Comparison of ENCODE assay signal across 12 mouse cellular contexts in the genomic region with DNA sequence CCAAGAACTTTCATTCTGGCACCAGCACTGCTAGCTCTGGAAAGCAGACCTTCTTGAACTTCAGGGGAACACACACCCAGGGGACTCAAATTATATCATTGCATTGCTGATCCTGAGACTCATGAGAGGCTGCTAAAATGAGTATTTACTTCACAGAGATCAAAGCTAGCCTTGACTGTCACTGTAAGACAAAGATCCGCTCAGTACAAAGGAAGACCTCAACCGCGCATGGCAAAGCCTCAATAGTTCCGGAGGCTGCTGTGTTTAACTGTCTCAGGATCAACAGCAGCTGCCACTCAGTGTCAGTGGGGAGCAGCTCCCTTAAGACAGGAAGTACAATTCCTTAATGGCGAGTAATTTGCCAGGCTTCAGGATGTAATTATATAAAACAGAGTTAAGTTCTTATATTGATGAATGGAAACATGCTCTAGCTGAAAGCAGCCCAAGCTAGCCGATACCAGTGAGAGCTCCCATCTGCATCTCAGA.
A peak's percentile ranks its signal among the peaks of the same experiment; 100 is the strongest.
DNase-seq lines count a peak whose midpoint lies in the region; ATAC-seq lines count a peak whose summit lies in the region.
"Had no signal": no experiment of that assay in that cellular context is flagged by ENCODE, and none has a peak within 500 bp of the region (broad histone marks: within the 10 kb centered on the region; RNA-seq: fewer than 3 reads in every experiment).

No protein-coding gene starts in this region.

- no peaks in the 10 kb centered on the region for H3K27me3 ChIP-seq in limb, embryonic 12.5 days
- no peaks in the 10 kb centered on the region for H3K27me3 ChIP-seq in limb, embryonic 10.5 days (ENCODE audit: low read depth, poor library complexity, severe bottlenecking)
- H3K27me3 ChIP-seq in hindbrain, embryonic 16.5 days (replicated peaks; ENCODE audit: control insufficient read depth, insufficient read depth, low read length) = no peaks in the 10 kb centered on the region
- no peaks in the 10 kb centered on the region for H3K27me3 ChIP-seq in neural tube, embryonic 15.5 days (replicated peaks)

- no peak overlapping the region for H3K9ac ChIP-seq in limb, embryonic 12.5 days (replicated peaks)
- no peak overlapping the region; the same call in 1 of the 2 replicates for H3K9ac ChIP-seq in hindbrain, embryonic 16.5 days (ENCODE audit: low read depth, low read length)
- no peak overlapping the region for H3K9ac ChIP-seq in neural tube, embryonic 15.5 days (replicated peaks)

- 0 out of 2 replicates have a peak overlapping the region, but pooled peaks have one; percentile 23 for H3K27ac ChIP-seq in limb, embryonic 12.5 days
- no peak overlapping the region for H3K27ac ChIP-seq in limb, embryonic 10.5 days
- no peak overlapping the region for H3K27ac ChIP-seq in hindbrain, embryonic 16.5 days (ENCODE audit: low read depth, low read length)
- no peak overlapping the region for H3K27ac ChIP-seq in neural tube, embryonic 15.5 days (replicated peaks)
- H3K27ac ChIP-seq: gastrocnemius, adult 2 months had no signal

- H3K9me3 ChIP-seq in limb, embryonic 12.5 days = no peaks in the 10 kb centered on the region
- H3K9me3 ChIP-seq in limb, embryonic 10.5 days (replicated peaks) = no peaks in the 10 kb centered on the region
- no peaks in the 10 kb centered on the region for H3K9me3 ChIP-seq in hindbrain, embryonic 16.5 days (ENCODE audit: control insufficient read depth, low read length)
- no peaks in the 10 kb centered on the region for H3K9me3 ChIP-seq in neural tube, embryonic 15.5 days (replicated peaks)

- no peak overlapping the region for H3K4me3 ChIP-seq in limb, embryonic 12.5 days (replicated peaks)
- no peak overlapping the region for H3K4me3 ChIP-seq in limb, embryonic 10.5 days
- H3K4me3 ChIP-seq in hindbrain, embryonic 16.5 days (ENCODE audit: low read length) = no peak overlapping the region
- no peak overlapping the region for H3K4me3 ChIP-seq in neural tube, embryonic 15.5 days (replicated peaks)
- H3K4me3 ChIP-seq: gastrocnemius, adult 2 months had no signal

- peaks cover 19% of the 10 kb centered on the region; the same call in 1 of the 2 replicates for H3K4me1 ChIP-seq in limb, embryonic 12.5 days (replicated peaks)
- H3K4me1 ChIP-seq in limb, embryonic 10.5 days = peaks cover 16% of the 10 kb centered on the region
- H3K4me1 ChIP-seq in hindbrain, embryonic 16.5 days (ENCODE audit: control insufficient read depth, insufficient read depth, low read depth, low read length) = peaks cover 7% of the 10 kb centered on the region; the same call in 1 of the 2 replicates
- H3K4me1 ChIP-seq in neural tube, embryonic 15.5 days = peaks cover 11% of the 10 kb centered on the region; the same call in 1 of the 2 replicates

- peaks cover 11% of the 10 kb centered on the region; the same call in 1 of the 2 replicates for H3K36me3 ChIP-seq in limb, embryonic 12.5 days
- peaks cover 15% of the 10 kb centered on the region for H3K36me3 ChIP-seq in limb, embryonic 10.5 days
- H3K36me3 ChIP-seq in hindbrain, embryonic 16.5 days (ENCODE audit: control insufficient read depth, insufficient read depth, low read length) = no peaks in the 10 kb centered on the region
- H3K36me3 ChIP-seq in neural tube, embryonic 15.5 days = no peaks in the 10 kb centered on the region

- no peak overlapping the region for H3K4me2 ChIP-seq in limb, embryonic 12.5 days
- peak overlapping the region; percentile 18; the same call in 1 of the 2 replicates for H3K4me2 ChIP-seq in hindbrain, embryonic 16.5 days (ENCODE audit: low read length)
- H3K4me2 ChIP-seq in neural tube, embryonic 15.5 days = 0 out of 2 replicates have a peak overlapping the region, but pooled peaks have one; percentile 6

- intact Hi-C loops in left cerebral cortex, postnatal 36 days (cut with DNase I) = no loop called here
- intact Hi-C loops in left cerebral cortex, postnatal 25 days (cut with DNase I) = no loop called here

- ATAC-seq in limb, embryonic 12.5 days (ENCODE audit: insufficient number of reproducible peaks, insufficient read depth, low FRiP score, low TSS enrichment, low read depth) = no peak
- ATAC-seq in hindbrain, embryonic 16.5 days = peak; percentile 40; the same call in 1 of the 2 replicates
- no peak for ATAC-seq in neural tube, embryonic 15.5 days (ENCODE audit: low FRiP score)

- DNase-seq in limb, embryonic 10.5 days (ENCODE audit: low spot score) = no peak
- DNase-seq in embryo, embryonic 11 days = peak; percentile 52
- no peak for DNase-seq in left cerebral cortex, postnatal 36 days (ENCODE audit: low spot score in 2 of 2)
- DNase-seq in left cerebral cortex, postnatal 25 days (ENCODE audit: low spot score in 2 of 2) = no peak
- no peak for DNase-seq in layer of hippocampus, adult 11-12 months (ENCODE audit: low spot score)
- DNase-seq: cerebellum, adult 18-20 months; gastrocnemius, adult 2 months; kidney, adult 11 months; right cerebral cortex, postnatal 14 days had no signal

- 40% methylated on average over 6 of the region's 6 CpGs for WGBS in limb, embryonic 12.5 days
- 56% methylated on average over 6 of the region's 6 CpGs for WGBS in limb, embryonic 10.5 days
- 13% methylated on average over 6 of the region's 6 CpGs for whole genome bisulfite sequencing in hindbrain, embryonic 16.5 days
- 16% methylated on average over 6 of the region's 6 CpGs for WGBS in neural tube, embryonic 15.5 days
